Mouse (Mus musculus): ENCODE measurements around the gene Prkn.

GRCm38 (mm10) chr17:11532748-11533147 lies 692.6 kb downstream of the Prkn start:
- TF ChIP-seq FLI1 (IDR thresholded peaks at IDR 0.05; ENCODE audit: low read length): no peak
- TF ChIP-seq GATA1 (IDR thresholded peaks at IDR 0.05; ENCODE audit: borderline replicate concordance, low read length): no peak
